Mouse (Mus musculus): ENCODE measurements around the gene Rptor. TPM values are rescaled to one million over a fixed set of nuclear protein-coding genes. Genes with fewer than 3 reads are reported as not detected.
A peak's percentile ranks its signal among the peaks of the same experiment; 100 is the strongest.

The Rptor gene
- polyA plus RNA-seq, 1 experiment from 2014 or later, result 12.4 TPM

DNA sequence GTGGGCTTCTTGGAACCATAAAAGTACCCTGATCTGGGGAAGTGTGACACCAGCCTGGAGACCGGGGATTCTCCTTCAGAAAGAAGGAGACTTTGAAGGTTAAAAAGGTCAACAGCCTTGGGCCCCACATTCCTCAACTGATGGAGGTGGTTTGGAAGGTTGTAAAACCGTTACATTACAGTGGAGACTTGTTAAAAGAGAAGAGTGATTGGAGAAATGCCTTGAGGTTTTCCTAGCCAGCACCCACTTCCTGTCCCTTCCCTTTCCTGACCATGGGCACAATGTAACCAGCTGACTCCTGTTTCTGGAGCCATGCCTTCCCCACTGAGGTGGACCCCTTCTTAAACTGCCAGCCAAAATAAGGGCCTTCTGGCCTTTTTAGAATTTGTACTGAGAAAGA is 196.8 kb downstream of the Rptor start:
- H3K4me3 ChIP-seq (ENCODE audit: low read depth, low read length), result no peak overlapping the region
- H3K9ac ChIP-seq (ENCODE audit: low read depth, low read length), result no peak overlapping the region
- no peaks in the 10 kb centered on the region for H3K36me3 ChIP-seq (ENCODE audit: control insufficient read depth, insufficient read depth, low read length)
- no peaks in the 10 kb centered on the region; the same call in 1 of the 2 replicates for H3K4me1 ChIP-seq (replicated peaks; ENCODE audit: control insufficient read depth, insufficient read depth, low read length)
- H3K27me3 ChIP-seq (ENCODE audit: control insufficient read depth, insufficient read depth, low read length), result no peaks in the 10 kb centered on the region
- H3K9me3 ChIP-seq (ENCODE audit: control insufficient read depth, low read length), result no peaks in the 10 kb centered on the region
- H3K4me2 ChIP-seq (replicated peaks; ENCODE audit: low read depth, low read length), result no peak overlapping the region
- DNase-seq (ENCODE audit: low spot score) (no peak), ATAC-seq (ENCODE audit: low FRiP score) (no peak)
- 93% methylated on average over 2 of the region's 2 CpGs for WGBS
- H3K27ac ChIP-seq (ENCODE audit: low read depth, low read length), result no peak overlapping the region

DNA sequence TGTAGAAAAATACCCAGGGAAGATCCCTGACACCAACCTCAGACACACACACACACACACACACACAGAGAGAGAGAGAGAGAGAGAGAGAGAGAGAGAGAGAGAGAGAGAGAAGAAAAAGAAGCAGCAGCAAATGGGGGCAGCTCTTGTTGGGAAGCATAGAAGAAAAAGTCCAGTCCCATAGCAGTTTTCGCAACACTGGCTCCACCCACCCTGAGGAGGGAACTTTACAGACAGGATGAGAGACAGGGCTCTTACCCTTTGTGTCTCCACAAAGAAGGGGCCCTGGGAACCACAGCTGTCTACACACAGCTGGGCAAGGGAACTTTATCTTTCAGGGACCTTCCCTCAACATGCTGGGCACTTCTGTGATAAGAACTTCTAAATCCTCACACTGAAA is 199.2 kb downstream of the Rptor start:
- ATAC-seq (ENCODE audit: low FRiP score), result no peak
- H3K36me3 ChIP-seq (ENCODE audit: control insufficient read depth, insufficient read depth, low read length), result no peaks in the 10 kb centered on the region
- no peak overlapping the region for H3K27ac ChIP-seq (ENCODE audit: low read depth, low read length)
- 84% methylated on average over 1 of the region's 1 CpGs for WGBS
- H3K4me2 ChIP-seq (replicated peaks; ENCODE audit: low read depth, low read length), result no peak overlapping the region
- no peak overlapping the region for H3K9ac ChIP-seq (ENCODE audit: low read depth, low read length)
- H3K4me3 ChIP-seq (ENCODE audit: low read depth, low read length), result no peak overlapping the region
- DNase-seq (ENCODE audit: low spot score), result no peak
- no peaks in the 10 kb centered on the region for H3K9me3 ChIP-seq (ENCODE audit: control insufficient read depth, low read length)
- H3K27me3 ChIP-seq (ENCODE audit: control insufficient read depth, insufficient read depth, low read length), result no peaks in the 10 kb centered on the region
- no peaks in the 10 kb centered on the region for H3K4me1 ChIP-seq (replicated peaks; ENCODE audit: control insufficient read depth, insufficient read depth, low read length)

DNA sequence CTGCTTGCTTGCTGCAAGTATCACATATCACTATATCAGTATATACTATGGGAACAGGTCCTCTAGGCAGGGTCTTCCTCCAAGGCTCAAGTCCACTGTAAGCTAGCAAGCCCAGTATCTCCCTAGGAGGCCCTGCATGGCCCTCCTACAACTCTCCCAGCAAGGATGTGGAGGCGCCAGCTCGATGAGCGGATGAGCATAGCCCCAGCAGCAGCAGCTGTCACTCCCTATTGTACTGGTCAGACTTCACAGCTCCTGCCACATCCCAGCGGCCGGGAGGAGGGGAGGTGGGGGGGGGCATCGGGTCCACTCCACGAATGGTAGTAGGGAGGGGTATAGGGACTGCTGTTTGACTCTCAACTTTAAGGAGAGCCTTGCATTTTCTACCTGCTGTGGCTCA is 200.2 kb downstream of the Rptor start:
- no peak overlapping the region for H3K4me3 ChIP-seq (ENCODE audit: low read depth, low read length)

DNA sequence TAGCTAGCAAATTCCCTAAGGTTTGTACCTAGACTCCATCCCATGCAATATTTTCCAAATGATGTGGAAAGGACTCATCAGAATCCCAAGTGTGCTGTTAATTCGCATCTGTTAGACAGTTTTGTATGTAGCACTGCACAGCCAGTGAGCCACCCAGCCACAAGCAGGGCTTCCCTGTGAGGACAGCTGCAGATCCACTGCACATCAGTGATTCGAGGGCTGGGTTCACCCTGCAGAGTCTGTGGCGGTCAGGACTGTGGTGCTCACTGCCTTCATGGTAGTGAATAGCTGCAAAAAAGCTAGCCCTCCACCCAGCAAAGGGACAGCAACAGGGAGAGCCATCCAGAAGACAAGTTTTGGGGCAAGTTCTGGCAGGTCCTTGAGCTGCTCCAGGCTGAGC is 201.7 kb downstream of the Rptor start:
- Histone ChIP-seq H3K4me3 (ENCODE audit: low read depth, low read length) (no peak overlapping the region), H3K27me3 (ENCODE audit: control insufficient read depth, insufficient read depth, low read length) (no peaks in the 10 kb centered on the region), H3K4me2 (replicated peaks; ENCODE audit: low read depth, low read length) (no peak overlapping the region), H3K27ac (ENCODE audit: low read depth, low read length) (no peak overlapping the region), H3K4me1 (replicated peaks; ENCODE audit: control insufficient read depth, insufficient read depth, low read length) (no peaks in the 10 kb centered on the region), H3K9ac (ENCODE audit: low read depth, low read length) (no peak overlapping the region), H3K9me3 (ENCODE audit: control insufficient read depth, low read length) (no peaks in the 10 kb centered on the region), H3K36me3 (ENCODE audit: control insufficient read depth, insufficient read depth, low read length) (no peaks in the 10 kb centered on the region)
- ATAC-seq (ENCODE audit: low FRiP score), result no peak
- DNase-seq (ENCODE audit: low spot score), result no peak
- WGBS, result 84% methylated on average over 3 of the region's 3 CpGs

More for the DNA sequence above, 200.2 kb downstream of the Rptor start:
- no peaks in the 10 kb centered on the region for H3K9me3 ChIP-seq (ENCODE audit: control insufficient read depth, low read length)
- no peak for DNase-seq (ENCODE audit: low spot score)
- WGBS, result 52% methylated on average over 7 of the region's 7 CpGs
- H3K36me3 ChIP-seq (ENCODE audit: control insufficient read depth, insufficient read depth, low read length), result no peaks in the 10 kb centered on the region
- no peaks in the 10 kb centered on the region for H3K4me1 ChIP-seq (replicated peaks; ENCODE audit: control insufficient read depth, insufficient read depth, low read length)
- H3K27ac ChIP-seq (ENCODE audit: low read depth, low read length), result no peak overlapping the region
- ATAC-seq (ENCODE audit: low FRiP score), result no peak
- H3K9ac ChIP-seq (ENCODE audit: low read depth, low read length), result no peak overlapping the region
- no peak overlapping the region for H3K4me2 ChIP-seq (replicated peaks; ENCODE audit: low read depth, low read length)
- H3K27me3 ChIP-seq (ENCODE audit: control insufficient read depth, insufficient read depth, low read length), result no peaks in the 10 kb centered on the region

DNA sequence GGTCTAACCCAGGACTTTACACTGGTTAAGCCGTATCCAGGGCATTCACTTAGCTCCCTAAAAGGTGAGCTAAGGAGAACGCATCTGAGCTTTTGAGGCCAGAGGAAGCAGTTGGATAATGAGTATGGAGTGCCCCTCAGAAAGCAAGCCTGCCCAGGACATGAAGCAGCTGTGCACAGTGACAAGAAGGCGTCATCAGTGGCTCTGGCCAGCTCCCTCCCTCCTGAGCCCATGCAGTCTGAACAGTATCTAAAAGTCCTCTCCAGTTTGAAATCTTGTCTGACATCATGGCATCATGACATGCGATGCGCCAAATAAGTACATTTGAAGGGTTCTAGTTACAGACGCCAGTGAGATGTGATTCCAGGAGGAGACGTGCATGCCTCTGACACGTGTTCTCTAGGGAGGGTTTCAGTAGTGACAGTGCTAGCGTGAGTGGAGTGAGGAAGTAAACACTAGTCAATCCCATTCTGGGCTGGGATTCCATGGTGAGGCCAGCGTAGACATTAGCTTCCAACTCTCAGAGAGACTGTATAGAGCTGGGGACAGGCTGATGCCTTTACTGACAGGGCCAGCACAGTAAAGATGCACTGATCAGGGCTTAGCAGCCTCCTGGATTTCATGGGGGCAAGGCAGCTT is 202.5 kb downstream of the Rptor start:
- Histone ChIP-seq H3K27me3 (ENCODE audit: control insufficient read depth, insufficient read depth, low read length) (no peaks in the 10 kb centered on the region), H3K36me3 (ENCODE audit: control insufficient read depth, insufficient read depth, low read length) (no peaks in the 10 kb centered on the region), H3K4me3 (ENCODE audit: low read depth, low read length) (no peak overlapping the region), H3K9me3 (ENCODE audit: control insufficient read depth, low read length) (no peaks in the 10 kb centered on the region), H3K4me2 (replicated peaks; ENCODE audit: low read depth, low read length) (no peak overlapping the region), H3K4me1 (replicated peaks; ENCODE audit: control insufficient read depth, insufficient read depth, low read length) (no peaks in the 10 kb centered on the region), H3K9ac (ENCODE audit: low read depth, low read length) (no peak overlapping the region), H3K27ac (ENCODE audit: low read depth, low read length) (no peak overlapping the region)
- no peak for DNase-seq (ENCODE audit: low spot score)
- WGBS, result 94% methylated on average over 10 of the region's 10 CpGs
- ATAC-seq (ENCODE audit: low FRiP score), result no peak

DNA sequence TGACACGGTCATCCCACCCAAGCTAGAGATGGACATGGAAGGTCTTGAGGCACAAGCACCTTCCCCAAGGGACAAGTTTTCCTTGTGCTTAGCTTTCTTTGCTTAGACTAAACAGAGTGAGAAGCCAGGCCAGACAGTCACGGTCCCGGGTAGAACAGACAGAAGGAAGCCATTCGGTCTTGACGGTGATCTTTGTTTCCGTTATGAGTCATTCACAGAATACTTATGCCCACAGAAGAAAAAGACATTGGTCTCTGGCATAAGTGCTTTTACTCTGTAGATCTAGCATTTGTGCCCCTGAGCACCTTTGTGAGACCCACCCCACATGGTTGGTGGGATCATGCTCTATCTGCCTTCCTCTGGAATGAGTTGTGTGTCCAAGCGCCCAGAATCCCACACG is 203.8 kb downstream of the Rptor start:
- Histone ChIP-seq H3K27me3 (ENCODE audit: control insufficient read depth, insufficient read depth, low read length) (no peaks in the 10 kb centered on the region), H3K9me3 (ENCODE audit: control insufficient read depth, low read length) (no peaks in the 10 kb centered on the region), H3K4me2 (replicated peaks; ENCODE audit: low read depth, low read length) (no peak overlapping the region), H3K4me3 (ENCODE audit: low read depth, low read length) (no peak overlapping the region), H3K36me3 (ENCODE audit: control insufficient read depth, insufficient read depth, low read length) (no peaks in the 10 kb centered on the region), H3K4me1 (replicated peaks; ENCODE audit: control insufficient read depth, insufficient read depth, low read length) (no peaks in the 10 kb centered on the region), H3K27ac (ENCODE audit: low read depth, low read length) (no peak overlapping the region), H3K9ac (ENCODE audit: low read depth, low read length) (no peak overlapping the region)
- 97% methylated on average over 8 of the region's 8 CpGs for WGBS
- DNase-seq (ENCODE audit: low spot score) (no peak), ATAC-seq (ENCODE audit: low FRiP score) (no peak)

DNA sequence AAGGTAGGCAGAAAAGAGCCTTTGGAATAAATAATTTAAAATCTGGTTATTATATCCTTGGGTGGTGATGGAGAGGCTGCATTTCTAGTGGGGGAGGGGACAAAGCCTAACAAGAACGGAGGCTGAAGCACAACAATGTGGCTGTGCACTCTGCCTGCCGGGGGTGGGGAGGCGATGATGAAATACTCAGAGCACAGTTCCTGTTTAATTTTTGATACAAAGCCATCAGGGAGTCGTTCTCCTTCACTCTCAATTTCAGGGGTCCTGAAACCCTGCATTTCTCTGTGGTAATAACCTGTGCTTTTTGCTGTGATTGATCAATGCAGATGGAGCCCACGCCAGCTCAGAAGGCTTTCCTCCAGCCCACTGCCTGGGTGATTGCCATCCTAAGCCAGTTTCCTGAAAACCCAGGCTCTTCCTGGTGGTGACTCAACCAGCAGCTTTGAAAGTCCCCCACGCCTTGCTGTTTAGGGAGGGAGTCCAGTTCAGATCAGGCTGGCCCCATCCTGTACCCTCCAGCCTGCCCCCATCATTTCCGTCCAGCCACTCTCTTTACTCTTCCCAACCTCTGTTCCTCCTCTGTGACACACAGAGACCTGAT is 204.8 kb downstream of the Rptor start:
- Histone ChIP-seq H3K4me3 (ENCODE audit: low read depth, low read length) (no peak overlapping the region), H3K27me3 (ENCODE audit: control insufficient read depth, insufficient read depth, low read length) (no peaks in the 10 kb centered on the region), H3K27ac (ENCODE audit: low read depth, low read length) (0 out of 2 replicates have a peak overlapping the region, but pooled peaks have one; percentile 17), H3K4me2 (replicated peaks; ENCODE audit: low read depth, low read length) (no peak overlapping the region), H3K4me1 (replicated peaks; ENCODE audit: control insufficient read depth, insufficient read depth, low read length) (no peaks in the 10 kb centered on the region), H3K36me3 (ENCODE audit: control insufficient read depth, insufficient read depth, low read length) (peaks cover 3% of the 10 kb centered on the region; the same call in 1 of the 2 replicates), H3K9ac (ENCODE audit: low read depth, low read length) (no peak overlapping the region), H3K9me3 (ENCODE audit: control insufficient read depth, low read length) (no peaks in the 10 kb centered on the region)
- ATAC-seq (ENCODE audit: low FRiP score), result no peak
- DNase-seq (ENCODE audit: low spot score), result no peak
- WGBS, result 75% methylated on average over 7 of the region's 7 CpGs

DNA sequence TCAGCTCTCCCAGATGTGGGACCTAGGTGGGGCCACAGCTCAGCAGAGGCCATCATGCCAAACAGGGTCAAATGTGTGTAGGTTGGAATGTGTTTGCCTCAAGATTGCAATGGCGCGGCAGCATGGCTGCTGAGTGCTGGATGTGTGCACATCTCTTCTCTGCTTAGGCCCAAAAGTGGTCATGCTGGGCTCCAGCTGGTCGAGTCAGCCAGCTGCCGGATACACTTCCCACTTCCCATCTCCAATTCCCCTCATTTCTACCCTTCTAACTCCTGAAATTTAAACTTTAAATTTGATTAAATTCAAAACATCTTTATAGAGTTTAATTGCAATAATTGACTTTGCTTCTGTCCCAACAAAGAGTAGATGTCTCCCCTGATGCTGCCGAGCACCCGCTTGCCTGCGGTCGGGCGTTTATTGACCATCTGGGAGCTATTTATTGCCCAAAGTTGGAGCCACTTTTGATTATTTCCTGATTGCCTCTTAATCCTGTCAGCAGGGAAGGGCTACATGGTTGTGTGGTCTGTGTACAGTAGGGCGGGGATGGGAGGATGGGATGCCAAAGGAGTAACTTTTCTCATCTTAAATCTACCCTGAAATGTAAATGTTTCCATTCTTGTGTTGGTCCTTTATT is 206.1 kb downstream of the Rptor start:
- DNase-seq (ENCODE audit: low spot score), result no peak
- WGBS, result 91% methylated on average over 10 of the region's 10 CpGs
- Histone ChIP-seq H3K27me3 (ENCODE audit: control insufficient read depth, insufficient read depth, low read length) (no peaks in the 10 kb centered on the region), H3K4me1 (replicated peaks; ENCODE audit: control insufficient read depth, insufficient read depth, low read length) (no peaks in the 10 kb centered on the region), H3K27ac (ENCODE audit: low read depth, low read length) (no peak overlapping the region), H3K4me2 (replicated peaks; ENCODE audit: low read depth, low read length) (no peak overlapping the region), H3K4me3 (ENCODE audit: low read depth, low read length) (no peak overlapping the region), H3K36me3 (ENCODE audit: control insufficient read depth, insufficient read depth, low read length) (peaks cover 3% of the 10 kb centered on the region; the same call in 1 of the 2 replicates), H3K9ac (ENCODE audit: low read depth, low read length) (no peak overlapping the region), H3K9me3 (ENCODE audit: control insufficient read depth, low read length) (no peaks in the 10 kb centered on the region)
- ATAC-seq (ENCODE audit: low FRiP score), result no peak

DNA sequence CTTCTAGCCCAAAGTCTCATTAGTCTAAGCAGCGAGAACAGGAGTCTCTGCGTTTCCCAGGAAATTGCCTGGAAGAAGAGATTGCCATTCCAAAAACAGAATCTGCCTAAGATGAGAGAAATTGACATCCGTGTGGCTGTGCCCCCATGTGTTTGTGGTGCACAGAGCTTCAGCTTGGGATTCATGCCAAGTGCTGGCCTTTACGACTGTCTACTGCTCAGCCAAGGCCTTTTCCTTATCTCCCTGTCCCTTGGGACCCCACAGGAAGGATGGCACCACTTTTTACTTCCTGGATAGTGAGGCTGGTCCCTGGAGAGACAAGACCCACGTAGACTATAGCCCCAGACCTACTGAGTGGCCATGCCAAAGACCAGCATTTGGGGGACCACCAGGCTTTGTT is 206.6 kb downstream of the Rptor start:
- Histone ChIP-seq H3K4me1 (replicated peaks; ENCODE audit: control insufficient read depth, insufficient read depth, low read length) (no peaks in the 10 kb centered on the region), H3K36me3 (ENCODE audit: control insufficient read depth, insufficient read depth, low read length) (peaks cover 3% of the 10 kb centered on the region; the same call in 1 of the 2 replicates), H3K9me3 (ENCODE audit: control insufficient read depth, low read length) (no peaks in the 10 kb centered on the region), H3K27me3 (ENCODE audit: control insufficient read depth, insufficient read depth, low read length) (no peaks in the 10 kb centered on the region), H3K4me2 (replicated peaks; ENCODE audit: low read depth, low read length) (no peak overlapping the region), H3K4me3 (ENCODE audit: low read depth, low read length) (no peak overlapping the region), H3K9ac (ENCODE audit: low read depth, low read length) (no peak overlapping the region), H3K27ac (ENCODE audit: low read depth, low read length) (no peak overlapping the region)
- DNase-seq (ENCODE audit: low spot score), result no peak
- WGBS, result 86% methylated on average over 5 of the region's 5 CpGs
- no peak for ATAC-seq (ENCODE audit: low FRiP score)
